Mouse (Mus musculus): ENCODE results near the gene Pqlc2. TPM values are rescaled to one million over a fixed set of nuclear protein-coding genes. Genes with fewer than 3 reads are reported as not detected.
A peak's percentile ranks its signal among the peaks of the same experiment; 100 is the strongest.

Pqlc2 gene
- polyA plus RNA-seq (2015; fragmentation: Nextera tagmentation; extraction: Ambion mirVana), result 16.7 and 18.2 TPM in 2 replicates

GRCm38 (mm10) chr4:139310171-139310898 lies at the start of gene Pqlc2, which contains the start of gene Akr7a5:
TSS of gene Pqlc2 (minus strand) at chr4:139310708.
TSS of gene Akr7a5 (plus strand) at chr4:139310744.
- Histone ChIP-seq H3K27ac (peak within 1 kb of the TSS; percentile 77), H3K4me1 (peaks cover 30% of the 10 kb centered on the region), H3K36me3 (peaks cover 24% of the 10 kb centered on the region), H3K4me3 (peak within 1 kb of the TSS; percentile 67), H3K4me2 (peak within 1 kb of the TSS; percentile 94), H3K9me3 (no peaks in the 10 kb centered on the region), H3K27me3 (no peaks in the 10 kb centered on the region), H3K9ac (peak within 1 kb of the TSS; percentile 88)
- WGBS, result under 1% methylated on average over 62 of the region's 63 CpGs
- peak; percentile 87 for ATAC-seq (ENCODE audit: insufficient number of reproducible peaks, low FRiP score, low TSS enrichment, low read depth)

GRCm38 (mm10) chr4:139357211-139357610 lies 46.7 kb upstream of the Pqlc2 start:
- H3K4me1 ChIP-seq, result peaks cover 5% of the 10 kb centered on the region
- H3K9me3 ChIP-seq, result no peaks in the 10 kb centered on the region
- no peak for ATAC-seq (ENCODE audit: insufficient number of reproducible peaks, low FRiP score, low TSS enrichment, low read depth)
- WGBS, result 89% methylated on average over 3 of the region's 3 CpGs
- H3K9ac ChIP-seq, result no peak overlapping the region
- H3K4me2 ChIP-seq, result no peak overlapping the region
- H3K27ac ChIP-seq, result no peak overlapping the region
- no peak overlapping the region for H3K4me3 ChIP-seq
- H3K27me3 ChIP-seq, result no peaks in the 10 kb centered on the region
- H3K36me3 ChIP-seq, result peaks cover 76% of the 10 kb centered on the region

- Histone ChIP-seq H3K4me2 (peak overlapping the region; percentile 87), H3K27ac (peak overlapping the region; percentile 96; the same call in 1 of the 2 replicates), H3K9me3 (no peaks in the 10 kb centered on the region), H3K4me1 (peaks cover 20% of the 10 kb centered on the region), H3K4me3 (peak overlapping the region; percentile 78), H3K36me3 (peaks cover 54% of the 10 kb centered on the region), H3K9ac (peak overlapping the region; percentile 89), H3K27me3 (no peaks in the 10 kb centered on the region)
- ATAC-seq (ENCODE audit: insufficient number of reproducible peaks, low FRiP score, low TSS enrichment, low read depth), result peak; percentile 12; the same call in 1 of the 2 replicates
- 0% methylated on average over 7 of the region's 7 CpGs for WGBS
Measured at GRCm38 (mm10) chr4:139352832-139353231, 42.3 kb upstream of the Pqlc2 start.

- WGBS, result under 1% methylated on average over 64 of the region's 64 CpGs
- H3K36me3 ChIP-seq, result peaks cover 53% of the 10 kb centered on the region
- H3K27me3 ChIP-seq, result no peaks in the 10 kb centered on the region
- peak within 1 kb of the TSS; percentile 96 for H3K27ac ChIP-seq
- ATAC-seq (ENCODE audit: insufficient number of reproducible peaks, low FRiP score, low TSS enrichment, low read depth), result peak; percentile 87
- H3K4me3 ChIP-seq, result peak within 1 kb of the TSS; percentile 78
- H3K9me3 ChIP-seq, result no peaks in the 10 kb centered on the region
- peak within 1 kb of the TSS; percentile 87 for H3K4me2 ChIP-seq
- peak within 1 kb of the TSS; percentile 89 for H3K9ac ChIP-seq
- peaks cover 20% of the 10 kb centered on the region for H3K4me1 ChIP-seq
Measured at GRCm38 (mm10) chr4:139351931-139352711, 41.6 kb upstream of the Pqlc2 start, which contains the start of the genes Mrto4, Emc1 and Ubr4. TSS of gene Mrto4 (minus strand) at chr4:139352576. TSS of gene Emc1 (plus strand) at chr4:139352587. TSS of gene Ubr4 (plus strand) at chr4:139352609.

- Histone ChIP-seq H3K4me2 (no peak overlapping the region), H3K36me3 (peaks cover 51% of the 10 kb centered on the region), H3K9ac (no peak overlapping the region), H3K27me3 (no peaks in the 10 kb centered on the region), H3K27ac (no peak overlapping the region), H3K4me3 (no peak overlapping the region), H3K9me3 (no peaks in the 10 kb centered on the region), H3K4me1 (peaks cover 4% of the 10 kb centered on the region; the same call in 1 of the 2 replicates)
- no peak for ATAC-seq (ENCODE audit: insufficient number of reproducible peaks, low FRiP score, low TSS enrichment, low read depth)
- WGBS, result 85% methylated on average over 23 of the region's 23 CpGs
Measured at GRCm38 (mm10) chr4:139345416-139346019, 35.0 kb upstream of the Pqlc2 start.

GRCm38 (mm10) chr4:139343718-139344117 lies 33.2 kb upstream of the Pqlc2 start:
- H3K27me3 ChIP-seq, result no peaks in the 10 kb centered on the region
- H3K9me3 ChIP-seq, result no peaks in the 10 kb centered on the region
- no peak overlapping the region for H3K9ac ChIP-seq
- no peak overlapping the region for H3K4me2 ChIP-seq
- ATAC-seq (ENCODE audit: insufficient number of reproducible peaks, low FRiP score, low TSS enrichment, low read depth), result no peak
- WGBS, result 53% methylated on average over 5 of the region's 5 CpGs
- H3K36me3 ChIP-seq, result peaks cover 38% of the 10 kb centered on the region
- H3K4me1 ChIP-seq, result 0 out of 2 replicates have a peak, but pooled peaks cover 4% of the 10 kb centered on the region
- H3K4me3 ChIP-seq, result no peak overlapping the region
- no peak overlapping the region for H3K27ac ChIP-seq

GRCm38 (mm10) chr4:139341556-139342233 lies 31.2 kb upstream of the Pqlc2 start:
- 80% methylated on average over 7 of the region's 7 CpGs for WGBS
- Histone ChIP-seq H3K27me3 (peaks cover 8% of the 10 kb centered on the region), H3K27ac (no peak overlapping the region), H3K4me1 (peaks cover 8% of the 10 kb centered on the region), H3K36me3 (peaks cover 18% of the 10 kb centered on the region), H3K4me2 (no peak overlapping the region), H3K9me3 (no peaks in the 10 kb centered on the region), H3K9ac (no peak overlapping the region), H3K4me3 (no peak overlapping the region)
- no peak for ATAC-seq (ENCODE audit: insufficient number of reproducible peaks, low FRiP score, low TSS enrichment, low read depth)

- H3K4me3 ChIP-seq, result no peak overlapping the region
- WGBS, result 71% methylated on average over 4 of the region's 4 CpGs
- no peak overlapping the region for H3K4me2 ChIP-seq
- peaks cover 8% of the 10 kb centered on the region for H3K4me1 ChIP-seq
- H3K9me3 ChIP-seq, result no peaks in the 10 kb centered on the region
- peaks cover 8% of the 10 kb centered on the region for H3K27me3 ChIP-seq
- H3K27ac ChIP-seq, result no peak overlapping the region
- ATAC-seq (ENCODE audit: insufficient number of reproducible peaks, low FRiP score, low TSS enrichment, low read depth), result no peak
- no peak overlapping the region for H3K9ac ChIP-seq
- H3K36me3 ChIP-seq, result peaks cover 10% of the 10 kb centered on the region
Measured at GRCm38 (mm10) chr4:139340835-139341234, 30.3 kb upstream of the Pqlc2 start.

GRCm38 (mm10) chr4:139338145-139338544 lies 27.6 kb upstream of the Pqlc2 start:
- Histone ChIP-seq H3K27me3 (peaks cover 8% of the 10 kb centered on the region), H3K4me2 (no peak overlapping the region), H3K4me3 (no peak overlapping the region), H3K36me3 (no peaks in the 10 kb centered on the region), H3K4me1 (peaks cover 6% of the 10 kb centered on the region), H3K9ac (no peak overlapping the region), H3K9me3 (no peaks in the 10 kb centered on the region), H3K27ac (no peak overlapping the region)
- no peak for ATAC-seq (ENCODE audit: insufficient number of reproducible peaks, low FRiP score, low TSS enrichment, low read depth)
- 50% methylated on average over 33 of the region's 33 CpGs for WGBS

- ATAC-seq (ENCODE audit: insufficient number of reproducible peaks, low FRiP score, low TSS enrichment, low read depth), result no peak
- peak overlapping the region; percentile 18 for H3K4me3 ChIP-seq
- WGBS, result 23% methylated on average over 24 of the region's 24 CpGs
- H3K9me3 ChIP-seq, result no peaks in the 10 kb centered on the region
- H3K27ac ChIP-seq, result no peak overlapping the region
- H3K4me1 ChIP-seq, result peaks cover 6% of the 10 kb centered on the region
- H3K36me3 ChIP-seq, result no peaks in the 10 kb centered on the region
- H3K27me3 ChIP-seq, result peaks cover 8% of the 10 kb centered on the region
- H3K4me2 ChIP-seq, result peak overlapping the region; percentile 28
- no peak overlapping the region for H3K9ac ChIP-seq
Measured at GRCm38 (mm10) chr4:139336822-139337483, 26.4 kb upstream of the Pqlc2 start.

- ATAC-seq (ENCODE audit: insufficient number of reproducible peaks, low FRiP score, low TSS enrichment, low read depth), result no peak
- Histone ChIP-seq H3K36me3 (no peaks in the 10 kb centered on the region), H3K4me1 (peaks cover 6% of the 10 kb centered on the region), H3K4me2 (no peak overlapping the region), H3K27me3 (peaks cover 8% of the 10 kb centered on the region), H3K9me3 (no peaks in the 10 kb centered on the region), H3K27ac (no peak overlapping the region), H3K9ac (no peak overlapping the region), H3K4me3 (no peak overlapping the region)
- 63% methylated on average over 7 of the region's 7 CpGs for WGBS
Measured at GRCm38 (mm10) chr4:139335507-139335906, 25.0 kb upstream of the Pqlc2 start.
